8 mouse cellular contexts compared by ENCODE assay signal in the genomic region with DNA sequence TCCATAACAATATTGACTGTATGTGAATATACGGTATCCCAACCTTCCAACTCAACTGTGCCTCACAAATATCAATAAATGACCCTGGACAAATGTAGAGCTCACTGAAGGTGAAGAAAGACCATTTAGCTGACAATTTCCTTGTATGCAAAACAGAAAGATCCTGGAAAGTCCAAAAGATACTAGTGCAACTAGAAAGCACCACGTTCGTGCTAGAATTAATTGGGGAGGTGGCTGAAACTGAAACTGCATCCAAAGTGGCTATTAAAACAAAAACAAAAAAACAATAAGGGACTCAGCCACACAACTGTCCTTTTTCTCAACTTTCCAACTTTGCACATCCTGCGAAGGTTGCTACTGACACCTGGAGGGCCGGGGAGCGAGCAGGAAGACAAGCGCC. TPM values are rescaled to one million over a fixed set of nuclear protein-coding genes. Genes with fewer than 3 reads are reported as not detected.
DNase-seq lines count a peak whose midpoint lies in the region; ATAC-seq and TF ChIP-seq lines count a peak whose summit lies in the region.

No protein-coding gene starts in this region.

- peaks cover 16% of the 10 kb centered on the region; the same call in 1 of the 2 replicates for H3K4me1 ChIP-seq in embryonic facial prominence, embryonic 12.5 days
- H3K4me1 ChIP-seq in intestine, embryonic 14.5 days (replicated peaks; ENCODE audit: control insufficient read depth, insufficient read depth, low read length), result peaks cover 5% of the 10 kb centered on the region; the same call in 1 of the 2 replicates

- peak overlapping the region; percentile 4 for H3ac ChIP-seq in myocyte (ENCODE audit: control insufficient read depth, insufficient read length)

- peak overlapping the region; percentile 73 for H3K4me2 ChIP-seq in embryonic facial prominence, embryonic 12.5 days (replicated peaks)
- peak overlapping the region; percentile 80 for H3K4me2 ChIP-seq in intestine, embryonic 14.5 days (ENCODE audit: low read length)
- H3K4me2 ChIP-seq in myocyte (ENCODE audit: low read depth), result peak overlapping the region; percentile 99

- H3K79me2 ChIP-seq in myocyte (ENCODE audit: control insufficient read depth, insufficient read depth), result peaks cover 35% of the 10 kb centered on the region

- peak overlapping the region; percentile 81 for H3K27ac ChIP-seq in layer of hippocampus, adult 2 months
- peak overlapping the region; percentile 83 for H3K27ac ChIP-seq in embryonic facial prominence, embryonic 12.5 days
- H3K27ac ChIP-seq in intestine, embryonic 14.5 days (ENCODE audit: low read depth), result peak overlapping the region; percentile 30; the same call in 1 of the 2 replicates

- no peak for ATAC-seq in embryonic facial prominence, embryonic 12.5 days (ENCODE audit: insufficient number of reproducible peaks, insufficient read depth, low FRiP score, low TSS enrichment)
- ATAC-seq in intestine, embryonic 14.5 days (replicated peaks; ENCODE audit: low FRiP score, low TSS enrichment, low read depth), result no peak

- TF ChIP-seq POLR2A in myocyte (IDR thresholded peaks at IDR 0.05; ENCODE audit: insufficient read length, low read depth), result no peak

- no peaks in the 10 kb centered on the region for H3K9me3 ChIP-seq in embryonic facial prominence, embryonic 12.5 days
- no peaks in the 10 kb centered on the region for H3K9me3 ChIP-seq in intestine, embryonic 14.5 days (ENCODE audit: control insufficient read depth, low read length)

- DNase-seq in layer of hippocampus, adult 2 months (ENCODE audit: low spot score in 2 of 2), result no peak
- no peak for DNase-seq in layer of hippocampus, postnatal 10 days (ENCODE audit: low spot score in 2 of 2)
- DNase-seq in intestine, embryonic 14.5 days (ENCODE audit: low spot score), result no peak
- no peak for DNase-seq in T-cell, adult 2 months (ENCODE audit: low spot score)
- DNase-seq in frontal cortex, postnatal 14 days (ENCODE audit: low spot score in 2 of 2), result no peak
- no peak for DNase-seq in gastrocnemius, postnatal 4 days (ENCODE audit: low spot score in 2 of 2)

- peak overlapping the region; percentile 80 for H3K9ac ChIP-seq in embryonic facial prominence, embryonic 12.5 days
- H3K9ac ChIP-seq in intestine, embryonic 14.5 days (ENCODE audit: low read length), result peak overlapping the region; percentile 69

- 10% methylated on average over 7 of the region's 7 CpGs for WGBS in embryonic facial prominence, embryonic 12.5 days
- 9% methylated on average over 7 of the region's 7 CpGs for WGBS in intestine, embryonic 14.5 days

- no peak for TF ChIP-seq CTCF in layer of hippocampus, adult 2 months (conservative IDR thresholded peaks at IDR 0.05)

- peak overlapping the region; percentile 74 for H3K4me3 ChIP-seq in layer of hippocampus, adult 2 months
- H3K4me3 ChIP-seq in embryonic facial prominence, embryonic 12.5 days, result peak overlapping the region; percentile 82
- peak overlapping the region; percentile 63 for H3K4me3 ChIP-seq in intestine, embryonic 14.5 days (ENCODE audit: low read depth, low read length)
- peak overlapping the region; percentile 77 for H3K4me3 ChIP-seq in myocyte

- no peaks in the 10 kb centered on the region for H3K36me3 ChIP-seq in embryonic facial prominence, embryonic 12.5 days
- peaks cover 7% of the 10 kb centered on the region for H3K36me3 ChIP-seq in intestine, embryonic 14.5 days (ENCODE audit: control insufficient read depth, insufficient read depth, low read length)
- no peaks in the 10 kb centered on the region for H3K36me3 ChIP-seq in myocyte (ENCODE audit: control insufficient read depth, insufficient read depth)

- H3K27me3 ChIP-seq in embryonic facial prominence, embryonic 12.5 days, result no peaks in the 10 kb centered on the region
- H3K27me3 ChIP-seq in intestine, embryonic 14.5 days (replicated peaks; ENCODE audit: control insufficient read depth, insufficient read depth, low read length), result no peaks in the 10 kb centered on the region
- no peaks in the 10 kb centered on the region for H3K27me3 ChIP-seq in myocyte (ENCODE audit: control insufficient read depth, insufficient read depth, insufficient read length)

TF ChIP-seq in myocyte, 11 proteins besides CTCF, POLR2A, EP300 and RAD21:
- TF ChIP-seq USF1 (IDR thresholded peaks at IDR 0.05; ENCODE audit: low read depth) (no peak), MYOD1 (IDR thresholded peaks at IDR 0.05; ENCODE audit: control insufficient read depth in 1 of 3, insufficient read length in 2 of 3, low read depth in 2 of 3) (no peak), POLR2AphosphoS2 (IDR thresholded peaks at IDR 0.05; ENCODE audit: insufficient read length, low read depth) (no peak), TCF12 (IDR thresholded peaks at IDR 0.05; ENCODE audit: insufficient read depth, poor library complexity, severe bottlenecking) (no peak), MAX (IDR thresholded peaks at IDR 0.05; ENCODE audit: low read depth) (no peak), SRF (IDR thresholded peaks at IDR 0.05; ENCODE audit: control insufficient read depth, insufficient read length, low read depth) (no peak), TCF3 (IDR thresholded peaks at IDR 0.05; ENCODE audit: insufficient read length, low read depth) (no peak), CEBPB (IDR thresholded peaks at IDR 0.05; ENCODE audit: insufficient read depth, poor library complexity, severe bottlenecking) (no peak), MYOG (IDR thresholded peaks at IDR 0.05; ENCODE audit: control insufficient read depth in 1 of 3, insufficient read depth in 1 of 3, insufficient read length in 2 of 3, low read depth in 2 of 3) (no peak), E2F4 (IDR thresholded peaks at IDR 0.05; ENCODE audit: insufficient read depth) (no peak), REST (IDR thresholded peaks at IDR 0.05; ENCODE audit: insufficient read depth, insufficient read length) (no peak)

RNA-seq across cellular contexts. Expression of a gene that starts 4.5 kb away (rescaled TPM):
- 10 to 100 TPM; 30.9 to 32.6 TPM for total RNA-seq in layer of hippocampus, adult 2 months (2021)
- 10 to 100 TPM; 25.8 to 26.5 TPM for total RNA-seq in layer of hippocampus, postnatal 10 days (2021)
- polyA plus RNA-seq in embryonic facial prominence, embryonic 12.5 days (2016; fragmentation: Nextera tagmentation; extraction: Ambion mirVana), result 137 and 139 TPM in 2 replicates
- 90.8 and 98.4 TPM in 2 replicates for polyA plus RNA-seq in intestine, embryonic 14.5 days (2014; fragmentation: Nextera tagmentation; extraction: Ambion mirVana)
- polyA plus RNA-seq in myocyte (2012; fragmentation: generic; extraction: Trizol), result 36.4 TPM
- total RNA-seq in gastrocnemius, postnatal 4 days (2021), result 10 to 100 TPM; 39.2 to 40.0 TPM

RNA-seq across cellular contexts. Expression of a gene that starts 4.6 kb away (rescaled TPM):
- total RNA-seq in layer of hippocampus, adult 2 months (2021), result 100 to 1,000 TPM; 134 to 138 TPM
- total RNA-seq in layer of hippocampus, postnatal 10 days (2021), result 10 to 100 TPM; 43.6 to 45.2 TPM
- 19.1 and 19.9 TPM in 2 replicates for polyA plus RNA-seq in embryonic facial prominence, embryonic 12.5 days (2016; fragmentation: Nextera tagmentation; extraction: Ambion mirVana)
- polyA plus RNA-seq in intestine, embryonic 14.5 days (2014; fragmentation: Nextera tagmentation; extraction: Ambion mirVana), result 16.8 and 19.0 TPM in 2 replicates
- 8.2 TPM for polyA plus RNA-seq in myocyte (2012; fragmentation: generic; extraction: Trizol)
- total RNA-seq in gastrocnemius, postnatal 4 days (2021), result 10 to 100 TPM; 29.4 to 32.0 TPM

Comparison
In these comparisons a context has a peak if more than half of its experiments do, and no peak if none do; other contexts are left out.
1. H3K27ac ChIP-seq: peak in every context shown above with its lines; median percentile 83 in embryonic facial prominence, embryonic 12.5 days; 81 in layer of hippocampus, adult 2 months; 30 in intestine, embryonic 14.5 days.